ENCODE assay signal across 9 mouse cellular contexts in genomic region chr5:37029326-37029905, GRCm38 (mm10). TPM values are rescaled to one million over a fixed set of nuclear protein-coding genes. Genes with fewer than 3 reads are reported as not detected.
DNase-seq lines count a peak whose midpoint lies in the region; ATAC-seq and TF ChIP-seq lines count a peak whose summit lies in the region.
"Had no signal": no experiment of that assay in that cellular context is flagged by ENCODE, and none has a peak within 500 bp of the region (broad histone marks: within the 10 kb centered on the region; RNA-seq: fewer than 3 reads in every experiment).

No protein-coding gene starts in this region.

- H3K4me3 ChIP-seq in heart, embryonic 11.5 days (ENCODE audit: low read depth, low read length) = peak overlapping the region; percentile 62
- H3K4me3 ChIP-seq in E14TG2a.4 (replicated peaks; ENCODE audit: low read length) = peak overlapping the region; percentile 92
- peak overlapping the region; percentile 51 for H3K4me3 ChIP-seq in embryonic facial prominence, embryonic 11.5 days (ENCODE audit: low read depth, low read length)
- peak overlapping the region; percentile 60 for H3K4me3 ChIP-seq in limb, embryonic 13.5 days

- peak overlapping the region; percentile 99 for H3K4me2 ChIP-seq in heart, embryonic 11.5 days
- H3K4me2 ChIP-seq in embryonic facial prominence, embryonic 11.5 days (ENCODE audit: low read depth, low read length) = peak overlapping the region; percentile 95
- peak overlapping the region; percentile 98 for H3K4me2 ChIP-seq in limb, embryonic 13.5 days (replicated peaks)

- H3K27me3 ChIP-seq in heart, embryonic 11.5 days (ENCODE audit: control insufficient read depth, insufficient read depth, low read length) = peaks cover 64% of the 10 kb centered on the region
- H3K27me3 ChIP-seq in E14TG2a.4 (ENCODE audit: insufficient read depth, low read length) = peaks cover 65% of the 10 kb centered on the region
- H3K27me3 ChIP-seq in embryonic facial prominence, embryonic 11.5 days (ENCODE audit: control insufficient read depth, insufficient read depth, low read length) = peaks cover 47% of the 10 kb centered on the region
- peaks cover 80% of the 10 kb centered on the region for H3K27me3 ChIP-seq in limb, embryonic 13.5 days

- no peak for TF ChIP-seq CTCF in E14TG2a.4 (conservative IDR thresholded peaks at IDR 0.05; ENCODE audit: low read length)

- peaks cover 6% of the 10 kb centered on the region for H3K4me1 ChIP-seq in heart, embryonic 11.5 days (ENCODE audit: control insufficient read depth, insufficient read depth, low read length)
- peaks cover 33% of the 10 kb centered on the region for H3K4me1 ChIP-seq in E14TG2a.4 (replicated peaks; ENCODE audit: low read depth, low read length)
- peaks cover 3% of the 10 kb centered on the region; the same call in 1 of the 2 replicates for H3K4me1 ChIP-seq in embryonic facial prominence, embryonic 11.5 days (ENCODE audit: control insufficient read depth, insufficient read depth, low read length)
- H3K4me1 ChIP-seq in limb, embryonic 13.5 days = peaks cover 15% of the 10 kb centered on the region

- ATAC-seq in heart, embryonic 11.5 days (replicated peaks; ENCODE audit: insufficient number of reproducible peaks, low FRiP score, low TSS enrichment) = no peak
- ATAC-seq in embryonic facial prominence, embryonic 11.5 days (replicated peaks; ENCODE audit: insufficient number of reproducible peaks, low FRiP score, low TSS enrichment, low read depth) = no peak
- ATAC-seq in limb, embryonic 13.5 days (ENCODE audit: low FRiP score, low read depth) = 0 out of 2 replicates have a peak, but pooled peaks have one; percentile 21
- no peak for ATAC-seq in erythroblast, adult 5-6 weeks (replicated peaks; ENCODE audit: low FRiP score, poor library complexity, severe bottlenecking)
- no peak for ATAC-seq in megakaryocyte progenitor cell, adult 5-6 weeks (replicated peaks; ENCODE audit: poor library complexity)
- ATAC-seq: Patski had no signal

- WGBS in heart, embryonic 11.5 days (ENCODE audit: insufficient replicate concordance) = 1% methylated on average over 17 of the region's 17 CpGs
- WGBS in embryonic facial prominence, embryonic 11.5 days = 3% methylated on average over 17 of the region's 17 CpGs
- 0% methylated on average over 17 of the region's 17 CpGs for WGBS in limb, embryonic 13.5 days

- intact Hi-C loops in heart, postnatal 14 days (cut with DNase I) = no loop called here

- no peak overlapping the region for H3K9ac ChIP-seq in heart, embryonic 11.5 days (ENCODE audit: low read depth, low read length)
- H3K9ac ChIP-seq in embryonic facial prominence, embryonic 11.5 days (replicated peaks; ENCODE audit: low read length) = no peak overlapping the region
- no peak overlapping the region for H3K9ac ChIP-seq in limb, embryonic 13.5 days

- no peaks in the 10 kb centered on the region for H3K36me3 ChIP-seq in heart, embryonic 11.5 days (ENCODE audit: control insufficient read depth, insufficient read depth, low read length)
- H3K36me3 ChIP-seq in E14TG2a.4 (ENCODE audit: insufficient read depth, low read length) = no peaks in the 10 kb centered on the region
- H3K36me3 ChIP-seq in embryonic facial prominence, embryonic 11.5 days (replicated peaks; ENCODE audit: control insufficient read depth, insufficient read depth, low read depth, low read length) = no peaks in the 10 kb centered on the region
- no peaks in the 10 kb centered on the region for H3K36me3 ChIP-seq in limb, embryonic 13.5 days

- H3K9me3 ChIP-seq in heart, embryonic 11.5 days (replicated peaks; ENCODE audit: control insufficient read depth, low read length) = no peaks in the 10 kb centered on the region
- no peaks in the 10 kb centered on the region for H3K9me3 ChIP-seq in E14TG2a.4 (ENCODE audit: low read length)
- no peaks in the 10 kb centered on the region for H3K9me3 ChIP-seq in embryonic facial prominence, embryonic 11.5 days (replicated peaks; ENCODE audit: control insufficient read depth, low read length)
- H3K9me3 ChIP-seq in limb, embryonic 13.5 days = no peaks in the 10 kb centered on the region

- no peak for DNase-seq in heart, postnatal 14 days
- peak; percentile 4 for DNase-seq in embryonic facial prominence, embryonic 11.5 days (ENCODE audit: low spot score)
- DNase-seq in gastrocnemius, postnatal 25 days = no peak

- no peak overlapping the region for H3K27ac ChIP-seq in heart, embryonic 11.5 days (ENCODE audit: low read depth, low read length)
- H3K27ac ChIP-seq in embryonic facial prominence, embryonic 11.5 days (replicated peaks; ENCODE audit: low read depth, low read length) = no peak overlapping the region
- H3K27ac ChIP-seq in limb, embryonic 13.5 days = no peak overlapping the region

RNA-seq across cellular contexts. Expression of gene Wfs1, which starts 40.4 kb away (rescaled TPM):
- polyA plus RNA-seq in heart, embryonic 11.5 days (2014; fragmentation: Nextera tagmentation; extraction: Ambion mirVana) = 23.8 and 28.5 TPM in 2 replicates
- 10 to 100 TPM; 51.6 to 52.8 TPM for total RNA-seq in heart, postnatal 14 days (2021)
- 5.9 and 6.4 TPM in 2 replicates for polyA plus RNA-seq in embryonic facial prominence, embryonic 11.5 days (2014; fragmentation: Nextera tagmentation; extraction: Ambion mirVana)
- polyA plus RNA-seq in limb, embryonic 13.5 days (2015; fragmentation: Nextera tagmentation; extraction: Ambion mirVana) = 10.4 and 10.9 TPM in 2 replicates
- not detected in 2 replicates for total RNA-seq in erythroblast, adult 5-6 weeks (2015; ENCODE audit: low replicate concordance)
- total RNA-seq in erythroblast, adult 5-6 weeks (2017; ENCODE audit: low replicate concordance) = 0.60 TPM in 1 of 2 replicates, not detected in the other
- total RNA-seq in megakaryocyte progenitor cell, adult 5-6 weeks (2015) = 1.9 and 2.1 TPM in 2 replicates
- total RNA-seq in megakaryocyte progenitor cell, adult 5-6 weeks (2017) = 0.78 and 2.0 TPM in 2 replicates
- total RNA-seq in gastrocnemius, postnatal 25 days (2021) = 10 to 100 TPM; 61.1 to 73.3 TPM

RNA-seq across cellular contexts. Expression of gene Gm1043, which starts 55.8 kb away (rescaled TPM):
- polyA plus RNA-seq in heart, embryonic 11.5 days (2014; fragmentation: Nextera tagmentation; extraction: Ambion mirVana) = not detected in 2 replicates
- under 1 TPM in 1 of 2 experiments, not detected in 1; 0.02 TPM for total RNA-seq in heart, postnatal 14 days (2021)
- not detected in 2 replicates for polyA plus RNA-seq in embryonic facial prominence, embryonic 11.5 days (2014; fragmentation: Nextera tagmentation; extraction: Ambion mirVana)
- 0.06 TPM in 1 of 2 replicates, not detected in the other for polyA plus RNA-seq in limb, embryonic 13.5 days (2015; fragmentation: Nextera tagmentation; extraction: Ambion mirVana)
- total RNA-seq in erythroblast, adult 5-6 weeks (2015; ENCODE audit: low replicate concordance) = not detected in 2 replicates
- not detected in 2 replicates for total RNA-seq in erythroblast, adult 5-6 weeks (2017; ENCODE audit: low replicate concordance)
- total RNA-seq in megakaryocyte progenitor cell, adult 5-6 weeks (2015) = not detected in 2 replicates
- total RNA-seq in megakaryocyte progenitor cell, adult 5-6 weeks (2017) = not detected in 2 replicates
- not detected for total RNA-seq in gastrocnemius, postnatal 25 days (2021)
- polyA plus RNA-seq: Patski had no signal

Comparison
In these comparisons a context has a peak if more than half of its experiments do, and no peak if none do; other contexts are left out.
1. RNA of gene Wfs1, which starts 40.4 kb away (total RNA-seq): 61.1 to 73.3 TPM in gastrocnemius, postnatal 25 days and 51.6 to 52.8 TPM in heart, postnatal 14 days; 0.78 to 2.1 TPM in megakaryocyte progenitor cell, adult 5-6 weeks and 0.60 TPM in erythroblast, adult 5-6 weeks; every median in the first group is over 10 times any median in the second.
2. Peak in every context shown above with its lines, with median percentiles within 50 percentile points of each other: H3K4me2 ChIP-seq and H3K4me3 ChIP-seq.